Comparison of ENCODE assay signal across 10 mouse cellular contexts in the genomic region with DNA sequence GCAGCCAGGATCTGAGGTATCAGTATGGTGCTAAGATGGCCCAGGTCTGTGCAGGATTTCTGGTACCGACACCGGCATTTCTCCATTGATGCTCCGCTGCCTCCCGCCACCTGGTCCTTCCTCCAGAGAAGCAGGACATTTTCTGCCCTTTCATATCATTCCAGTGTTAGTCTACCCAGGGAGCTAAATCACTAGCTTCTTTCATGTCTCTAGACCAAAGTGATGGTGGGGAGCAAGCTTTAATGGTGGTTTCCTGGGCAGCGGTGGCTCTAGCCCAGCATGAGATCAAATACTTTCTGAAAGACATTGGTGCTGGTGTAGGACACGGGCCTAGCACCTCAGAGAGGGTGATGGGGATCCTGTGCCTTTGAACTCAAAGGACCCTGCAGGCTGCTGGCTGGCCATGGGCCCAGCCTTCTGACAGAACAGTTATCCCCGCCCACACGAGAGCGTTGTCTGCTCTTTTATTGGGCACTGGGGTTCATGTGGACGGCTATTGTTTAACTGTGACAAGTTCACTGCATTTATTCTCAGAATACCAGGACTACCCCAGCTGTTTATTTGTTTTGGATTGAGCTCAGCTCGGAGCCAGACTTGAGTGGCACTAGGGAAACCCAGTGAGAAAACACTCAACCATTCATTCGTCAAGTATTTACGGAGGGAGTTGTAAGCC. TPM values are rescaled to one million over a fixed set of nuclear protein-coding genes. Genes with fewer than 3 reads are reported as not detected.
DNase-seq lines count a peak whose midpoint lies in the region; ATAC-seq and TF ChIP-seq lines count a peak whose summit lies in the region.
"Had no signal": no experiment of that assay in that cellular context is flagged by ENCODE, and none has a peak within 500 bp of the region (broad histone marks: within the 10 kb centered on the region; RNA-seq: fewer than 3 reads in every experiment).

No protein-coding gene starts in this region.

- TF ChIP-seq CTCF in brain, embryonic 14.5 days (IDR thresholded peaks at IDR 0.05; ENCODE audit: borderline replicate concordance, extremely low read depth, insufficient read depth, insufficient read length), result no peak

- peaks cover 5 to 17% of the 10 kb centered on the region in 2 experiments for H3K4me1 ChIP-seq in heart, embryonic 14.5 days (ENCODE audit: control insufficient read depth in 2 of 2, insufficient read depth in 2 of 2, low read length in 2 of 2)
- H3K4me1 ChIP-seq in hindbrain, embryonic 10.5 days (replicated peaks), result peaks cover 14% of the 10 kb centered on the region

- no peak overlapping the region for H3K4me2 ChIP-seq in heart, embryonic 14.5 days (ENCODE audit: low read length)
- H3K4me2 ChIP-seq: heart, embryonic 13.5 days had no signal

- DNase-seq in heart, adult 8-10 months (ENCODE audit: low spot score), result no peak
- DNase-seq in brain, embryonic 14.5 days (ENCODE audit: low read depth), result peak; percentile 75
- DNase-seq in hindbrain, embryonic 10.5 days (ENCODE audit: low spot score), result no peak
- DNase-seq in lung, postnatal 14 days, result peak; percentile 17
- no peak for DNase-seq in adrenal gland, postnatal 36 days
- DNase-seq in urinary bladder, adult 18-20 months (ENCODE audit: low spot score in 2 of 2), result no peak

- H3K27ac ChIP-seq in heart, embryonic 14.5 days (replicated peaks in 1 of 2; ENCODE audit: control insufficient read depth in 1 of 2, insufficient read depth in 1 of 2, low read depth in 2 of 2, low read length in 2 of 2), result no peak overlapping the region
- peak overlapping the region; percentile 40; the same call in 1 of the 2 replicates for H3K27ac ChIP-seq in hindbrain, embryonic 10.5 days
- H3K27ac ChIP-seq: heart, embryonic 13.5 days; macrophage had no signal

- H3K9me3 ChIP-seq in heart, embryonic 14.5 days (ENCODE audit: control insufficient read depth, low read length), result no peaks in the 10 kb centered on the region
- H3K9me3 ChIP-seq in hindbrain, embryonic 10.5 days, result no peaks in the 10 kb centered on the region
- H3K9me3 ChIP-seq: heart, embryonic 13.5 days had no signal

- TF ChIP-seq POLR2A in brain, embryonic 14.5 days (IDR thresholded peaks at IDR 0.05; ENCODE audit: borderline replicate concordance, extremely low read depth, insufficient read depth, insufficient read length, poor library complexity, severe bottlenecking), result no peak

- H3K9ac ChIP-seq in heart, embryonic 14.5 days (ENCODE audit: low read length), result no peak overlapping the region
- H3K9ac ChIP-seq: heart, embryonic 13.5 days had no signal

- 63% methylated on average over 13 of the region's 13 CpGs for WGBS in heart, embryonic 14.5 days
- 68% methylated on average over 13 of the region's 13 CpGs for WGBS in hindbrain, embryonic 10.5 days

- peak; percentile 10; the same call in 1 of the 2 replicates for ATAC-seq in heart, embryonic 14.5 days (ENCODE audit: insufficient number of reproducible peaks, insufficient read depth, low FRiP score, low read depth)
- no peak for ATAC-seq in frontal cortex, adult (ENCODE audit: low TSS enrichment)

- H3K36me3 ChIP-seq in heart, embryonic 14.5 days (ENCODE audit: control insufficient read depth, insufficient read depth, low read length), result peaks cover 8% of the 10 kb centered on the region; the same call in 1 of the 2 replicates
- 0 out of 2 replicates have a peak, but pooled peaks cover 8% of the 10 kb centered on the region for H3K36me3 ChIP-seq in hindbrain, embryonic 10.5 days

- no peak overlapping the region for H3K4me3 ChIP-seq in heart, embryonic 14.5 days (ENCODE audit: control insufficient read depth in 1 of 2, insufficient read depth in 1 of 2, low read depth in 1 of 2, low read length in 2 of 2)
- no peak overlapping the region for H3K4me3 ChIP-seq in hindbrain, embryonic 10.5 days
- H3K4me3 ChIP-seq: heart, embryonic 13.5 days had no signal

- no peaks in the 10 kb centered on the region for H3K27me3 ChIP-seq in heart, embryonic 14.5 days (ENCODE audit: control insufficient read depth, insufficient read depth, low read length)
- H3K27me3 ChIP-seq in hindbrain, embryonic 10.5 days (ENCODE audit: insufficient read depth, poor library complexity, severe bottlenecking), result no peaks in the 10 kb centered on the region
- H3K27me3 ChIP-seq: heart, embryonic 13.5 days had no signal

RNA-seq across cellular contexts. Expression of gene Sirpa, which starts 31.7 kb away (rescaled TPM):
- polyA plus RNA-seq in heart, embryonic 14.5 days (2014; fragmentation: Nextera tagmentation; extraction: Ambion mirVana), result 19.8 and 20.8 TPM in 2 replicates
- 10 to 100 TPM; 28.9 to 35.2 (median 30.0) TPM for total RNA-seq in heart, adult 8-10 months (2022)
- 36.2 and 44.6 TPM in 2 replicates for polyA plus RNA-seq in brain, embryonic 14.5 days (2012; rRNA removed)
- polyA plus RNA-seq in hindbrain, embryonic 10.5 days (2016; fragmentation: Nextera tagmentation; extraction: Ambion mirVana), result 19.6 and 20.9 TPM in 2 replicates
- 10 to 100 TPM; 37.5 to 66.5 TPM for total RNA-seq in adrenal gland, postnatal 36 days (2021)

Comparison
In these comparisons a context has a peak if more than half of its experiments do, and no peak if none do; other contexts are left out.
1. DNase-seq: peak in brain, embryonic 14.5 days (single experiment) and lung, postnatal 14 days (single experiment); none in heart, adult 8-10 months (single experiment), hindbrain, embryonic 10.5 days (single experiment), adrenal gland, postnatal 36 days (0 of 2) and urinary bladder, adult 18-20 months (0 of 2).